Mouse (Mus musculus): ENCODE results near the gene Vmn2r80. TPM values are rescaled to one million over a fixed set of nuclear protein-coding genes. Genes with fewer than 3 reads are reported as not detected.
"Not testable (repeated sequence)": the region's sequence is repeated elsewhere in the genome, so short reads cannot be mapped to it uniquely, and the experiment has no call there.

The Vmn2r80 gene
- not detected for total RNA-seq (2021)
- long read RNA-seq, experiment 1: 0 reads
- long read RNA-seq, experiment 2: 0 reads

DNA sequence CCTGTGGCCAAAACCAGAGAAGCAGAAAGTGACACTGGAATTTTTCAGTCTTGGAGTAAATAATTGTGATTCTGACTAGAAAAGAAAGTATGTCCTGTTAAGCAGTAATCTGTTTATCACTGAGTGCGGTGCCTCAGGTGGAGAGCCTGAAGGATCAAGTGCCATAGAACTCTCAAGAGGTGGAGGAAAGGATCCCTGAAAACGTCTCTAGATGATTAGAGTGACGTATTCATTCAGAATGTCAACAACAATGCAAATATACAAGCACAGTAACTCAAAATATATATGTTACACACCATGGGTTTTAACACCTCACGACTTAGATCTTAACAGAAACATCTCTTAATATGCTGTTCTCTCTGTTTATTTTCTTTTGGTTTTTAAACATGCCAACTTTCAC lies at the start of gene Vmn2r80:
Vmn2r80 (plus strand) TSS at position 301 of the 400 bp plus-strand sequence.
- DNase-seq; intact Hi-C loops (cut with DNase I): not testable (repeated sequence)

DNA sequence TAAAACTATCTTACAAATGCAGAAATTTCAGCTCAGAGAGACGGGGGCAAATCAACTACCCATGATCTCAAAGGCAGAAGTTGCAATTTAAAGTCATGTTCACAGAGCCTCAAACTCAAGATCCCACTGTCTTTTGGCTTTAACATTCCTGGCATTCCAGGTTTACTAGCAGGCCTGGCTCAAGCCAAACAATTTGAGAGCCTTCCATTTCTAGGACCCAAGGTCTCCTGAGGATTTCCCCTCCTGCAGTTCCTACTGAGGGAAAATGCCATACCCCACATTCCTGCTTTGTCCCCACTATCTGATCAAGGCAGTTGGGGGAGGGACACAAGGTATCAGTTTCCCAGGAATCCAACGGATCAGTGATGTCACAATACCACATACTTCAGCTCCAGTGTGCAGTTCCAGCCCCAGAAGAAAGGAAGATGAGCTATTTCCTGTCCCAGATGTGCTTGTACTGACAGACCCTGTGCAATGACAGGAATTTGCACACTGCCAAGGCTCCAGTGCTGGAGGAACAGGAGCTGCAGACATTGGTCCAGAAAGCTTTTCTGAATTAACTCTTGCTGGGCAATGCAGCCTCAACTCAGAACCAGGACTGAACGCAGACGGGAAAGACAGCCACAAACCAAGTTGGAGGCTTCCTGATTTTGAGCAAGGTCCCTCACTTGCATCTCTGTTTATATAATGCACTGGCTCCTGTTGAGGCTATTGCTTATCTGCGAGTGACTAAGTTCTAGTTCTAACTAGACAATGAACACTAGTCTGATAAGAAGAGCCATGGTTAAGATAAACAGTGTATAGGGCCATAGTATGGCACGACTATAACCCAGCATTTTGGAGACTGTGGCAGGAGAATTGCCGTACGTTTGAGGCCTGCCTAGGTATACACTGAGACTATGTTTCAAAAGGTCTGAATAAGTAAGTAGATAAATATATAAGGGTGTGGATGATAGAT lies 42.0 kb upstream of the Vmn2r80 start:
- intact Hi-C loops (cut with DNase I): no loop called here
- DNase-seq: no peak

DNA sequence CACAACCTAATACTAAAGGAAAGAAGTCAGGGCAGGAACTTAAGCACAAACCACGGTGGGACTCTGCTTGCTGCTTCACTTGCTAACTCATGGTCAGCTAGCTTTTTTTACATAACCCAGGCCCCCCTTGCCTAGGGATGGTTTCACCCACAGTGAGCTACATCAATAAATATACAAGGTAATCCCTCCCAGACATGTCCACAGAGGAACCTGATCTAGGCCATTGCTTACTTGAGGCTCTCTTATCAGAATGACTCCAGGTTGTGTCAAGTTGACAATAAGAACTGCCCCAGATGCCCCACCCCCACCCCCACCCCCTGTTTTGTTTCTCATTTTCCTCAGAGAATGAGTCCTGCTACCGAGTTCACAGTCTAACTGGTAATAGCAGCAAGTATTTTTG lies 41.0 kb upstream of the Vmn2r80 start:
- intact Hi-C loops (cut with DNase I): no loop called here
- DNase-seq: no peak

DNA sequence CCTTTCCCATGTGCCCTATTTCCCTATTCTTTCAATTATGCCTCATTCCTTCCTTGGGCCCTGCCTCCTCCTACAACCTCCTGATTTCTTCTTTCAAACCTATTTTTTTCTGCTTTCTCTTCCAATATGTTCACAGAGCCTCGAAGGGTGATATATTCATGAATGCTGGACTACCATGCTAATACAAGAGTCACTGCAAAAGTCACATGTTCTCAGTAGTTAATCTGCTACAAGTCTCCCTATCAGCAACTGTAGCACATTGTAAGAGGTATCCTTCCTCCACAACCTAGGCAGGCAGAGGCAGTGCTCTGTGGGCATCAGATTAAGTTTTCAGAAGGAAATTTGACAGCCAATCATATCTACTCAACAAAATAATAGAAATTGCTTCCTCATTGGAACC lies 39.4 kb upstream of the Vmn2r80 start:
- intact Hi-C loops (cut with DNase I): no loop called here

DNA sequence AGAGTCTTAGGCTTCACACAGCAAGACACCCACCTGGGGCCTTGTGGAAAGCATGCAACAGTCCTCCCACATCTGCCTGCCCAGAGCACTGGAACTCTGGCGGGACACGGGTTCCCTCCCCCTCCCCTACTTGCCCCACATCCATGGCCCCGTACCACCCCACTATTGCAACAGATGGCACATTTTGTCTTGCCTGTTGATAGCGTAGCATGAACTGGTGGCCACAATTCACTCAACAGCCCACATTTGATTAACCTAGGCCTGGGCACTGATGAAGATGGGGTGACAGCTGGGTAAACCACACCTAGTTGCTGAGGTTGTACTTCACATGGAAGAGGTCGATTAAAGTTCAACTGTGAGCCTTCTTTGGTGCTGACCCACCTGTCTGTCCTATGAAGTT lies 38.1 kb upstream of the Vmn2r80 start:
- no peak for DNase-seq
- intact Hi-C loops (cut with DNase I): no loop called here

More for the DNA sequence above, 39.4 kb upstream of the Vmn2r80 start:
- DNase-seq: no peak

DNA sequence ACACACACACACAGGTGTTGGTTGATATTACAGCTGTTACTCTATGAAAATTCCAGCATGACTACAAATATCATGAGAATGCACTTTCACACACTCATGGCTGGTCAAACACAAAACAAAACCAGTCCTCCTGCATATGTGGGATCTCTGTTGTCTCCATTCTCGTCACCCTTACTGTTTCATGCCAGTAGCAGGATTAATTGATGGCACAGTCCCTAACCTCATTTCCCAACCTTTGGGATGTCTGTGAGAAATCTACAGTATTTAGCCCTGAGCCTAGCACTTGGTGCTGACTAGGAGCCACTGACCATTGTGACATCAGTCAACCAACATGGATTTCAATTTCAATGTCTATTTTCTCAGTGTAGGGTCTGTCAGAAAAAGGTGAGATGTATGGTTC lies 33.5 kb upstream of the Vmn2r80 start:
- intact Hi-C loops (cut with DNase I): no loop called here
- no peak for DNase-seq

DNA sequence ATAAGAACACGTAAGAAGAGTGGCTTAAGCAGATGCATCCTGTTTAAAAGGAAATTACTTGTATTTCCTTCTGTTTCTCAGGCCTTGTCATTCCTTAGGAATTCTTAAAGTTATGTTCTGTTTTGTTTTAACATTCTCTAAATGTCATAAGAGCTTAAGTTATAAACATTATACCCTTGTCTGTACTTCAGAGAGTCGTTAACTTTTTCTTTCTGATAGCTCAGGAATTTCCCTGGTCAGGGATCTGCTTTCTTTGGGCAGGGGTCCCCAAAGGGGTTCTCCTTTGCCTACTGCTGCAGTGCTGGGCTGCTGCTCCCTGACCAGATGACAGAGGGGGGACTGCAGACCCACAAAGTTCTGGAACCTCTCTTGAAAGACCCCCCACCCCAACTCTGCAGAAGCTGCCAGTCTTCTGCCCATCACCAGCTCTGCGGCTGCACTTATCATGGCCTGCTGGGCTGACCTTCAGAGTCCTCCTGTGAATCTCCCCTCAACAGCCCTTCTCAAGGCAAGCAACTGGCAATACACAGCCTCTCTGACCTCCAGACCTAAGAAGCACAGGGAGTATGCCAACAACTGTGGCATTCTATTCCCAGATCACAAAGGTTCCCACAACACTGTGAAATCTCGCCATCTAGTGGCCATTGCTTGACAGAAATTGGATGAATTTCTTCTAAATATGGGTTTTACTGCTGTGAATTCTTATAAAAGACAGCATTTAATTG lies 32.3 kb upstream of the Vmn2r80 start:
- DNase-seq: peak in 1 of 2 experiments; percentile 9

DNA sequence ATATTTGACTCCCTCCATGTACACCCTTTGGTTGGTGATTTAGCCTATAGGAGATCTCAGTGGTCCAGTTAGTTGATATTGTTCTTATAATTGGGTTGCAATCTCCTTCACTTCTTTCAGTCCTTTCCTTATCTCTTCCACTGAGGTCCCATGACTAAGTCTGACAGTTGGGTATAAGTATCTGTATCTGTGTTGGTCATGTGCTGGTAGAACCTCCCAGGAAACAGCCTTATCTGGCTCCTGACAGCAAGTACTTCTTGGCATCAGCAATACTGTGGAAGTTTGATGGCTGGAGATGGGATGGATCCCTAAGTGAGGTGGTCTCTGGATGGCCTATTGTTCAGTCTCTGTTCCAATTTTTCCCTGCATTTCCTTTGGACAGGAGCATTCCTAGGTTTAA lies 3.0 kb downstream of the Vmn2r80 start:
- DNase-seq: no peak
- intact Hi-C loops (cut with DNase I): no loop called here

More for the DNA sequence above, 32.3 kb upstream of the Vmn2r80 start:
- intact Hi-C loops (cut with DNase I): loop anchor here (2.0 kb wide), 1 partner anchor 359 kb away; no protein-coding TSS in a partner anchor

DNA sequence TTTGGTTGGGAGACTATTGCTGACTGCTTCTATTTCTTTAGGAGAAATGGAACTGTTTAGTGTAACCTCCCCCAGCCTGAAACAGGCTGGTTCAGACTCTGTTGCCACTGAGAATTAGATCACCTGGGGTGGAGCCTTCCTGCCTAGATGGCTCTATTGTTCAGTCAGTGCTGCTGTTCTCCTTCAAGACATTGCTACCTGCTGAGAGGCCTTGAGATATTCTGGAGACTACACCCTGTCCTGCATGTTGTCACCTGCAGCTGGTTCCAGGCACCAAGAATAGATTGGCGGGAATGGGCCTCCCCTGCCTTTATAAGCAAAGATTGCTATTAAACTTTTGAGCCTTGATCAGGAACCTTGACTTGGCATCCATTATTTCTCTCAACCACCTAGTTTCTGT lies 51.4 kb downstream of the Vmn2r80 start:
- intact Hi-C loops (cut with DNase I); DNase-seq: not testable (repeated sequence)

DNA sequence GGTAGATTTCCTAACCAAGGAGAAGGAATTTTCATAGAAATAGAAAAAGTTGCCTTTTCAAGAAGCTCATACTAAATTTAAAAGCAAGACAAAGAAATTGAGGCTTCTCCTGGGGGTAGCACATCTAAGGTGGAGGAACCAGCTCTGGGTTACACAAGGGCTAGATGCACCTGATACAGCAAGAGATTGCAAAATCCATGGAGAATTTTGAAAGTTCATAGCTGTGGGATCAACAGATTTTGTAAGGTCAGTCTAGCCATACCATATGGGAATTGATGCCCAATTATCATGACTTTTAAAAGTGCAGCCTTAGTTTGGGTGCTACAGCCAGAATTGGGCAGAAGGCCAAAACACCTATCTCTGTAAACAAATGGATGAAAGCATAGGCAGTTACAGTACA lies 71.9 kb downstream of the Vmn2r80 start:
- intact Hi-C loops (cut with DNase I): no loop called here
- no peak for DNase-seq

DNA sequence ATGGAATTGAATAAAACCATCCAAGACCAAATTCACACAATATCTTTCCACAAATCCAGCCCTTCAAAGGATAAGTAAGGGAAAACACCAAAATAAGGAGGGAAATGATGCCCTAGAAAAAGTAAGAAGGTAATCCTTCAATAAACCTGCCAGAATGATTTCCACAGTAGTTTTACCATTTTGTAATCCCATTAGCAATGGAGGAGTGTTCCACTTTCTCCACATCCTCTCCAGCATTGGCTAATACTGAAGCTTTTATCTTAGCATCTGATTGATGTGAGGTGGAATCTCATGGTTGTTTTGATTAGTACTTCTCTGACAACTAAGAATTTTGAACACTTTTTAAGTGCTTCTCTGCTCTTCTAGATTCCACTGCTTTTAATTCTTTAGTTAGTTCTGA lies 73.0 kb downstream of the Vmn2r80 start:
- no peak for DNase-seq
- intact Hi-C loops (cut with DNase I): no loop called here

DNA sequence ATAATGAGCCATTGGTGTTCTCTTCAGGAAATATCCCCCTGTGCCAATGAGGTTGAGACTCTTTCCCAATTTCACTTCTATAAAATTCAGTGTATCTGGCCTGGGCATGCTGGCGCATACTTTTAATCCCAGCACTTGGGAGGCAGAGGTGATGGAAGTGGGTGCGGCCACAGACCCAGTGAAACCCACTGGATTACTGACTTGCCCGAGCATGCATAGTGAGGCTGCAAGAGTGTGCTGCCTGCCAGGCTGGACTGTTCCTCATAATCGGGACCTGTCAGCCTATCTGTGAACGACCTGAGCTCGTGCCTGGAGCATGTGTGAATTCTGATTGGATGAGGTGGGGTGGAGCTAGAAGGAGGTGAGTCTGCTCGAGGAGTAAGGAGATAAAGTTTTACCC lies 73.6 kb downstream of the Vmn2r80 start:
- no peak for DNase-seq
- intact Hi-C loops (cut with DNase I): no loop called here

Other genes starting within 250 kb of the Vmn2r80 start
- not detected for gene Olfr1354, start 235.6 kb upstream of the Vmn2r80 start, total RNA-seq (2021)
- not detected for gene Olfr8, start 198.1 kb upstream of the Vmn2r80 start, total RNA-seq (2021)
- gene Olfr1353, start 185.5 kb upstream of the Vmn2r80 start, total RNA-seq (2021): not detected
- not detected for gene Olfr1352, start 167.7 kb upstream of the Vmn2r80 start, total RNA-seq (2021)
- gene Olfr1351, start 136.3 kb upstream of the Vmn2r80 start, total RNA-seq (2021): not detected
- not detected for gene Olfr57, start 120.0 kb upstream of the Vmn2r80 start, total RNA-seq (2021)
- gene 2610008E11Rik, start 51.2 kb upstream of the Vmn2r80 start, total RNA-seq (2021): 10 to 100 TPM in 1 of 2 experiments, 1 to 10 TPM in 1; 6.9 to 10.2 TPM
- gene Vmn2r81, start 98.9 kb downstream of the Vmn2r80 start, total RNA-seq (2021): not detected
- gene Vmn2r82, start 207.8 kb downstream of the Vmn2r80 start, total RNA-seq (2021): not detected